Mouse (Mus musculus) 3134 (cell line): Measurements from ENCODE around the gene Pdcd2l.
A peak's percentile ranks its signal among the peaks of the same experiment; 100 is the strongest.
"Not testable (repeated sequence)": the region's sequence is repeated elsewhere in the genome, so short reads cannot be mapped to it uniquely, and the experiment has no call there.

Experiments used
- DNase-seq: peaks from one replicate; pipeline ENCODE4 v3.0.0-alpha.2; 2011; ENCODE audit warnings: low spot score; ENCODE audit not compliant: insufficient read length; ENCODE audit errors: extremely low read depth

Pdcd2l gene

DNA sequence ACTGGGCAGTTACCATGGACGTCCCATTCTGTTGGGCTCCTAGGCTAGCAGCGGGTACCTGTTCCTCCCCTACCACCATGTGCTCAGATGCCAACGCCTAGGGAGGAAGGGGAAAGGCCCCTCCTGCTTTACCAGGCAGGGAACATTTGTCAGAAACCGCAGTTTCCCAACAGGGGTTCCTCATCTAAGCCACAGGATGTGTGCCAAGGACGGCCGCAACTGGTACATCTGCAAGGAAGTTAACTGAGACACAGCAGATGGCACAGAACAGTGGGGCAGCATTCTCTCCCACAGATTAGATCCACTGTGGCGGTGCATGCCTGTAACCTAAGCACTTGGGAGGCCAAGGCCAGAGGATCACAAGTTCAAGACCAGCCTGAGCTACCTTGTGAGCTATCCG, 18.2 kb upstream of the Pdcd2l start:
- no peak for DNase-seq

DNA sequence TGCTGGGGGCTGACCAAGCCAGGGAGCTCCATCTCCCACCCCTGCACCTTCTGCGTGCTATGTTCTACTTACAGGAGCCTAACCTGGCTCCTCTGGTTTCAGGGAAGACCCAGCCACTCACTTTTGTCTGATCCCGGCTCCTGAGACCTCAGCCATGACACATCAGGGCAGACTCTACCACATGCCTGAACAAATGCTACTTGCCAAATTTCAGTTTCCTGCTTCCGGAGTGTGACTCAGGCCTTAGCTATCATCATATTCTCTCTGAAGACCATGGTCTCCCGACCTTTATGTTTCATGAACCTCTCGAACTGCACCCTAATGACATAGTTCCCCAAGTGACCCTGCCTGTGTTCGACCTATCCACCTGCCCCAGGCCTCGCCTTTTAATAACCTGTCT, 16.8 kb upstream of the Pdcd2l start:
- DNase-seq: no peak

- DNase-seq: no peak
Measured at GRCm38 (mm10) chr7:34208027-34208745, 11.7 kb upstream of the Pdcd2l start.

DNA sequence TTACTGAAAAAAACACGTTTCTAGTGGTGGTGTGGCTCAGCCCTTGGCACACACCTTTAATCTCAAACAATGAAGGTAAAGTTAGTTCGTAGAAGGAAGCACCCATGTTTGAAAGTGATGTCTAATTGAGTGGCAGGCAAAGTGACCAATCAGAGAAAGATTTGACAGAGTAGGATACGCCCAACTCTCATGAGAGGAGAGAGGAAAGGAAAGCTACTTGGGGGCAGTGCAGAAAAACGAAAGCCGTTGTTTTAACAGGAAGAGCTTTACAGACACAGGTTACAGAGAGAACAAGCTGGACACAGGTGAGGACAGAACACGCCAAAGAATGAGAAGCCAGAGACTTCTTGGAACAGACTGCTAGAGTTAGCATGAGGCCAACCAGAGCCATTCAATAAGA, 9.9 kb upstream of the Pdcd2l start:
- DNase-seq: no peak

GRCm38 (mm10) chr7:34202147-34202546, 5.7 kb upstream of the Pdcd2l start:
- DNase-seq: not testable (repeated sequence)

GRCm38 (mm10) chr7:34200829-34201228, 4.4 kb upstream of the Pdcd2l start:
- no peak for DNase-seq

DNA sequence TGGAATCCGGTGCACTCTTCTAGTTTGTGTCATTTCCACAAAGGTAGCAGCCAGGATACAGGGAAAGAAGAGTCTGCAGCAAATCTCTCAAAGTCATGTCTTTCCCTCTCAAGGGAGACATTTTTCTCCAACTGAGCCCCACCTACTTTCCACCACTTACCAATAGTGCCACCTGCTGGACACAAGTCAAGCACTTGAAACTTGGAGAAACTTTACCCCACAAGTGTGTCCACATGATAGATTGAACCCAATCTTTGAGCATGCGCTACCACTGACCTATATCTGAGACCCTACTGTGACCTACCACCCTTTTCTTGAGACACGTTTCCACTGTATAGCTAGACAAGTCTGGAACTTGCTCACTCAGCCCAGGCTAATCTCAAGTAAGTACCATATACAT, 1.9 kb upstream of the Pdcd2l start:
- DNase-seq: peak; percentile 20

- DNase-seq: no peak
Measured at GRCm38 (mm10) chr7:34195632-34196031, 829 bp downstream of the Pdcd2l start.

GRCm38 (mm10) chr7:34192825-34193224, 3.6 kb downstream of the Pdcd2l start:
- no peak for DNase-seq

DNA sequence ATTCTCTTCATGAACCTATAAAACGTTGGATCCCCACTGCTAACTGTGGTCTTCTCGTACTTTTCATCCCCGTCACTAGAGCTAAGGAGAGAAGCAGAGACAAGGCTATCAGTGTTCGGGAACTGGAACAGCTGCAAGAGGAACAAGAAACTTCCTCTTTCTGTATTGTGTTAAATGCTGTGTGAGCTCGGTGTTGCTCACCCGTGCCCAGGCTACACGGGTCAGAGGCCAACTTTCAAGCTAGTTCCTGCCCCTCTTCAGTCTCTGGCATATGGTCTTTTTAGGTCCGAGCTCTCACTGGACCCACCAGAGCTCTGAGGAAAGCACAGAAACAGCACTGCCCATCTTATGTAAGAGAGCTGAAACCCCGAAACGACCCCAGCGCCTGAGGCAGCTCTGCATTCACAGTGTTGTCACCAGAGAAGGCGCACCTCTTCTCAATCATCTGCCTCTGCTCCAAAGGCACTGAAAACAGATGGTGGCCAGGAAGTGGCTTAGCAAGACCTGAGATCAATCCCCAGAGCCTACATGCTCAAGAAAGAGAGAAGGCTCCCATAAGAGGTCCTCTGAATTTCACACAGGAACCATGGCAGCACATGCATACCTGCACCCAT, 7.0 kb downstream of the Pdcd2l start:
- DNase-seq: no peak

DNA sequence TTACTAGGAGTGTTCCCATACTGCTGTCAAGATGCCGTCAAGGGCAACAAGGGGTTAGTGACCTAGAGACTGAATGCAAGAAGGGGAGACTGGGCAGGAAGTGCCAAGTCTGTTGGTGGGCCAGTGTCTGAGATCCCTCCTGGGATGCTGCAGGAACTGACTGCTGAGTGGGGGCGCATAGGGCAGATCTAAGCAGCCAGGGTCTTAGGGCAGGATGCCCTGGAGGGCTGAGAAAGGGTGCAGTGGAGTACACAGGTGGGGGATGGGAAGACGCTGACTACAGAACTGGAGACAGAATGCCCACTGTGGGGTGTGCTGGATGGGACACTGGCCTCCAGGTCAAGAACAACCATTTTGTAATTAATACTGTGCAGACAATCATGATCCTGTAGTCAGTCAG, 12.7 kb downstream of the Pdcd2l start:
- no peak for DNase-seq

DNA sequence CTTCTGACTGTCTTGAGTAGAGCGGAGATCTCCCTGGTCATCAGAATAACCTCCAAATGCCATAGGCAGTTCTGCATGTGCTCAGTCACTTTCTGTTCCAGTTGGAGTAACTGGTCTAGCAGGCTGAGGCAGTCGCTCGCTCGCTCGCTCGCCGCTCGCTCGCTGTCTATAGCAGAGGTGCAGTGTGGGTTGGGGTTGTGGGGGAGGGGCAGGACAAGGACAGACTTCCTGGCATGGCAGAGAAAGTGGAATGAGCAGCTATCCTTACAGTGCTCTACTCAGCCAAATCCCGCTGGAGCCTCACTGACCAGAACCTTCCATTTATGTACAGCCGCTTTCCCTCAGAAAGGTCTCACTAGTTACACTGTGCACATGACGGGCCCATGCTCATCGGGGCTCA, 13.1 kb downstream of the Pdcd2l start:
- no peak for DNase-seq

DNA sequence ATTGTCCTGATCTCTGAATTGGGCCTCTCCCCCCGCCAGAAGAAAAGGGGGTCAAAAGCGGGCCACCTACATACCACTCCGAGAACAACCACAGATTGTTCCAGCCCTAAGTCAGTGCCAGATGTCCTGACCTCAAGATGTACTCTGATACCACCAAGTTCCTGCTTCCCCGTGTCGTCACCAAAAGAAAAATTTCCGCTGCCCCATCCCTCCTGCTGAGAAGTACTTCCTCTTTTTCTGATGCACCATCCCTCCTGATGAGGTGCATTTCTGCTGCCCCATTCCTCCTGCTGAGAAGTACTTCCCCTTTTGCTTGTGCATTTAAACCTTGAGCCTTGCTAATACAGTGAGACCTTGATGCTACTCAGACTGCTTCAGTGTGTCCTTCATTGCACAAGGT, 20.2 kb downstream of the Pdcd2l start:
- DNase-seq: not testable (repeated sequence)

DNA sequence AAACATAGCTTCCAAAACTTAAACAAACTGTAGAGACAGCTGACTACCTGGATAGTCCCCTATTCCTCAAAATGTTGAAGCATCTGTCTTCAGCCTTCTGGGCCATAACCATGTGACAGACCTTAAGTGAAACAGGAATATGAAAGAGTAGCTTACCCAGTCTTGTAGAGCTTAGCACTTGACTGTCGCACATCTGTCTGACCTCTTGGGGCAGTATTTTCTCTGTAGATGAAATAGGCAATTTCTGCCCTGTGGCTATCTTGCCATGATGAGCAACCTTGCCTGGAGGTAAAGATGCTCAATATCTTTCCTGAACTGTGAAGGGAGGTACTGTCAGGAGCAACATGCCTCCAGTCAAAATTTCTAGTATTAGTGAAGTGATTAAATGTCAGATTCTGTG, 24.2 kb downstream of the Pdcd2l start:
- DNase-seq: no peak

DNA sequence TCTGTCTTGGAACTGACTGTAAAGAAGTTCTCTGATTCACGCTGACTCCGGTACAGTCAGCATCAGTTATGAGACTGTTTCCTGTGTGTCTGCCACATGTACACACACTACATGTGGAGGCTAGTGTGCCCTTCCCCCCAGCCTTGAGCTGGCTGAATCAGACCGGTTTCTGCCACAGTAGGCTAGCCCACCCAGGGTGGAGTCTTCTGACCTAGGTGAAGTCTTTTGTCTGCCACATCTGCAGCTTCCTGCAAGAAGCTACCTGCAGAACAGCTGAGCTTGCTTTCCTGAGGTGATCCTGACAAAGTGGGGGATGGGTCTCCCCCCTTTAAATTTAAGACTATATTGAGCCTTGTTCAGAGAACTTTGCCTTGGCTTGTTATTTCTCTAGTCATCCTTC, 27.0 kb downstream of the Pdcd2l start, which contains the start of gene Uba2:
Gene Uba2 (minus strand): TSS at position 146 of the 400 bp plus-strand sequence.
- no peak for DNase-seq

DNA sequence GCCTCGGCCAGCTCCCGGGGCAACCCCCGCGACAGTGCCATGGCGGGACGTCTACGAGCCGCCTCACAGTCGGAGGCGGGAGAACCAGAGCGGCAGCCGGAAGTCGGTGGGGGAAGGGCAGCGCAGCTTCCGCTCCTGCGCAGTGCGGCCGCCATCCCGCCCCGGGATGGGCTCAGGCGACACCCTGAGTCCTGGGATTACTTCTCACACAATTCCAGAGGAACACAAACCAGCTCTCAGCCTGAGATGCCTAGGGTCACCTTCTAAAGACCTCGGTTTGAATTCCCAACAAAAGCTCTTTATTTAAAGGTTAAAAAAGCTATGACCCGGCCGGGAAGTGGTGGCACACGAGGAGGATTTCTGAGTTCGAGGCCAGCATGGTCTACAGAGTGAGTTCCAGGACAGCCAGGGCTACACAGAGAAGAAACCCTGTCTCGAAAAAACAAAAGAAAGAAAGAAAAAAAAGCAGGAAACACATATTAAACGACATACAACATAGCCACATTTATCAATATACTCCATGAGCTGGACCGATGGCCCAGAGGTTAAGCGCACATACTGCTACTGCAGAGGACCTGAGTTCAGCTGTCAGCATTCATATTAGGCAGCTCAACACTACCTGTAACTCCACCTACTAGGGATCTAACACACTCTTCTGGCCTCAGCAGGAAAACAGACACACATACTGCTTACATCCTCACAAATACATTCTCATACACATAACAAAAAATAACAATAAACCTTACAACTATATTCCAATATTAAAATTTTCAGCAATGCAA, 27.8 kb downstream of the Pdcd2l start:
- peak; percentile 91 for DNase-seq

DNA sequence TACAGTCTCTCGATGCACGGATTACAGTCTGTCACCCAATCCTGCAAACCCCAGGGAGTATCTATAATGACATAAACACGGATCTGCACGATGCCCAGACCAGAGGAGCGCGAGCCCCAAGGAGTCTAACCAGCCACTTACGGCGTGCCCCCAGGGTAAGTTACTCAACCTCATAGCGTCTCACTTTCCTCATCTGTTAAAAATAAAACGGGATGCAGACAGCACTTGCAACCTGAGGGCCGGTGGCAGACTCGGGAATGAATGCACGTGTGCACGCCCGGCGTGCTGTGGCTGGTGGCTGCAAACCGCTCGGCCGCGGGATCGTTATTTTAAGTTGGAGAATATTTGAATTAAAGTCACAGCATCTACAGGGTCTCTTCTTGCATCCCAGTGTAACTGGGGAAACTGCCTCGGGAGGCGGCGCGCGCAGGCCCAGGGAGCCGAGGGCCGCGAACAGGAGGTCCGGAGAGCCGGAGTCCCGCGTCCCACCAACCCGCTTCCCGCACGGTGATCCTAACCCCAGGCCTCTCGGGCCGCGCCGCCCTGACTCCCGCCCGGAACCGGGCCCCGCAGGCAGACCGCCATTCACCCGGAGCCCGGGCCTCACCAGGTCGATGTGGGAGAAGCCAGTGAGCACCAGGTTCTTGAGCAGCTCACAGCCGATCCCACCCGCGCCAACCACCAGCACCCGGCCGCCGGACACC, 28.5 kb downstream of the Pdcd2l start:
- DNase-seq: peak; percentile 71

- DNase-seq: peak; percentile 44
Measured at GRCm38 (mm10) chr7:34166850-34167249, 29.6 kb downstream of the Pdcd2l start.

GRCm38 (mm10) chr7:34165999-34166398, 30.5 kb downstream of the Pdcd2l start:
- no peak for DNase-seq

- DNase-seq: no peak
Measured at GRCm38 (mm10) chr7:34164671-34165070, 31.8 kb downstream of the Pdcd2l start.

- DNase-seq: no peak
Measured at GRCm38 (mm10) chr7:34159167-34159566, 37.3 kb downstream of the Pdcd2l start.
